Mouse (Mus musculus) B cell, adult (primary cell): ENCODE measurements around the gene Agtr2. TPM values are rescaled to one million over a fixed set of nuclear protein-coding genes. Genes with fewer than 3 reads are reported as not detected.

ENCODE experiments used
- total RNA-seq: library from RNA; stranded (reverse); gene quantifications from 4 replicates; pipeline ENCODE4 v1.2.4, GENCODE M21; 2023; ENCODE audit not compliant: inconsistent age

Gene Agtr2
- total RNA-seq: not detected in 4 replicates

GRCm38 (mm10) chrX:21484414-21484813, at the start of gene Agtr2:
Gene Agtr2 (plus strand): TSS chrX:21484544.

Other genes starting within 250 kb of the Agtr2 start
- gene Slc6a14, start 230.4 kb downstream of the Agtr2 start, total RNA-seq: not detected in 4 replicates